Mouse (Mus musculus): ENCODE measurements around the gene Rpp14.

Gene Rpp14

GRCm38 (mm10) chr14:8056076-8056475, 24.1 kb upstream of the Rpp14 start:
- no peak for DNase-seq (ENCODE audit: low read depth in 1 of 2, low spot score in 2 of 2)

DNA sequence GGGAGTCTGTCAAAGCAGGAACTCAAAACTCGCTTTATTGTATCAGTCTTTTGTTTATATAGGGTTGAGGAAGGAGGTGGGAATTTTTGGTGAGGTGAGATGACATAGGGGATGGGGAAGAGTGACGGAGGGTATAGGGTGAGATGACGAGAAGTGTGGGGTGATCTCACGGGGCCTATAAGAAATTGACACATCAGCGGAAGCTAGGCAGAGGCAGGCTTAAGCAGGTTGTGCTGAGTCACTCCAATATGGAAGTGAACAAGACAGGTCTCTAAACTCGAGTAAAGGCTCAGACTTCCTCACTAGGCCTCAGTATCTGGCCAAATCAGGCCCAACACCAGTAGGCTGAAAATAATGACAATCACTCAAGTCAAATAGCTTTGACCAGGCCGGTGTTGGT, 20.2 kb upstream of the Rpp14 start:
- DNase-seq (ENCODE audit: low read depth in 1 of 2, low spot score in 2 of 2): no peak

DNA sequence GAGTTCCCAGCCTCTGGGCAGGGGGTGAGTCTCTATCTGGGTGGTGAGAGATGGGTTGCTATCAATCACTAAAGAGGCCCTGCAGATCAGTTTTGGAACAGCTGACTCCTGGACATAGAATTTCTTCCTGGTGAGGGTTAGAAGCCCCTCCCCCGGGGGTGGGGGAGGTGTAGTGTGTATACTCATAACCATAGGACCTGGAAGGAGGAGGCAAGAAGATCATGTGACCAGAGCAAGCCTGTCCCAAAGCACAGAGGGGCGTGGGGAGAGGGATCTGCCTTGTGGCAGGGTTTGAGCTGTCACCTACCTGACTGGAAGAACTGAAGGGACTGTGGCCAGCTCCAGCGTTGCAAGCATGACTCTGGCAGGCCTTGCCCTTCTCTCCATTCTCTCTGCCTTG, 18.1 kb upstream of the Rpp14 start:
- no peak for DNase-seq (ENCODE audit: low read depth in 1 of 2, low spot score in 2 of 2)

GRCm38 (mm10) chr14:8062537-8063301, 17.4 kb upstream of the Rpp14 start:
- no peak for DNase-seq (ENCODE audit: low read depth in 1 of 2, low spot score in 2 of 2)

DNA sequence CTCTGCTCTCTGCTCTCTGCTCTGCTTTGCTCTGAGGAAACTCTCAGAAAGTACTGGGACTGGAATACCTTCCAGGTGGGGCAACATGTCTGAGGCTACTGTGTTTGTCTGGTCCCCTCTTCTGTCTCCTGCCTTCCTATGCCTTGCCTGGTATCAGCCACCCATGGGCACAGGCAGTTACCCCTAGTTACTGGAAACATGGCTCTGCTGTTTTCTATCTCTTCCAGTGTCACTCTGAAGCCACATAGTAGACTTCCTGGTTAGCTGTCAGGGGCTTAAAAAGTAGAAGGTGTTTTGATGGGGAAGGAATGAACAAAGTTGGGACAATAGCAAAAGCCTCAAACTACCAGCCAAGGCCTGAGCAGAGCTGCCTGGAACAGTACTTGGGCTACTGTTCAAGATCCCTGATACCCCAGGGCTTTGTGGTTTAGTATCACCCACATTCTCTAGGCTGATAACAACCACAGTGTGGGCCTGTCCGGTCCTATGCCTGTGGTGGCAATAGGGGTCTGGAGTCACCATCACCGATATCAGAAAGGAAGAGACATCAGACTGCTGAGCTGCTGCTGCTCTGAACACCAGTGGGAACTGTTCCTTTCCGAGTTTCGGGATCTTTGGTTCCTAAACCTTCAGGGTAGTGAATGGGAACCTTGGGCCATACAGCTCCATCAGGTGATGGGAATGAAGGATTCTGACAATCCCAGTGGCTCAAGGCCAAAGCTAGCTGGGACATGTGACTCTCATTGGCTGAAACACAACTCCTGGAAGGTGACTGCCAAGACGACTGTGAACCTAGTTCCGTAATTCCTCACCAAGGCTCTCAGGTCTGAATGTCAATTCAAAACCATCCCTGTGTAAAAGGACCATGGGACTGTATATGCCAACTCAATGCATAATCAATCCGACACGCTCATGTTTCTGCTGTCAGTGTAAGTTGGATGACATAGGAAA, 16.1 kb upstream of the Rpp14 start:
- DNase-seq (ENCODE audit: low read depth in 1 of 2, low spot score in 2 of 2): no peak

DNA sequence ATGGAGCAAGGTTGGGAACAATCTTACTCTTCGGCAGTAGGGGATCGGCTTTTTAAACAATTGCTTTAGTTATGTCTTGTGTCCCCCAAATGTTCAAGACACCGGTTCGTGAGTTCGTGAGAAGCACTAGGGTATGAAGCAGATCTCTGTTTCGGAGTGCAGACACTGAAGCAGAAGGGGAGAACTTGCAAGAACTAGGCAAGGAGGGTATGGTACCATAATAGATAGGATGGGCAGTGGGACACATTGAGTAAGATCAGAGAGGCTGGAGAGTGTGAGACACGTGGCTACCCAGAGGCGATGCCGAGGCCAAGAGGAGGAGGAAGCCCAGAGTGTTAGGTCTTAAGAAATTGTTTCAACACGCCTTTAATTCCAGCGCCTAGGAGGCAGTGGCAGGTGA, 551 bp downstream of the Rpp14 start:
- DNase-seq (ENCODE audit: low read depth in 1 of 2, low spot score in 2 of 2): peak in 1 of 2 experiments; percentile 34

DNA sequence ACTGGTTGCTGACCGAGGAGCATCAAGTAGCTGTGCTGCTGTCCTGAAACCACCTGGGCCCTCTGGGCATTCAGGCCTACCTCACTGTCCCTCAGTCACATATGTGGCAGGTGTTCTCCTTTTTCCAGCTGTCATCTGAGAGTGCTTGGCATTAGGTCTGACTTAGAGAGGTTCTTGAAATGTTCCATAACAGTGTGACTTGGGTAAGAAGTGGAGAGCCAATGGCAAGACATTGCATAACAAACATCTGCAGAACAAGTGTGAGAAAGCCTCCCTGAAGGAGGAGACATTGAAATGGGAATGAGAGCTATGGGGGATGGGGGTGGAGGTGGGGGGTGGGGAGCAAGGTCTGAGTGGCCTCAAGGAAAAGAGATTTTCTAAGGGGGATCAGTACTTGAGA, 2.8 kb downstream of the Rpp14 start:
- DNase-seq (ENCODE audit: low read depth in 1 of 2, low spot score in 2 of 2): no peak

GRCm38 (mm10) chr14:8089016-8089415, 8.8 kb downstream of the Rpp14 start:
- DNase-seq (ENCODE audit: low read depth in 1 of 2, low spot score in 2 of 2): no peak

DNA sequence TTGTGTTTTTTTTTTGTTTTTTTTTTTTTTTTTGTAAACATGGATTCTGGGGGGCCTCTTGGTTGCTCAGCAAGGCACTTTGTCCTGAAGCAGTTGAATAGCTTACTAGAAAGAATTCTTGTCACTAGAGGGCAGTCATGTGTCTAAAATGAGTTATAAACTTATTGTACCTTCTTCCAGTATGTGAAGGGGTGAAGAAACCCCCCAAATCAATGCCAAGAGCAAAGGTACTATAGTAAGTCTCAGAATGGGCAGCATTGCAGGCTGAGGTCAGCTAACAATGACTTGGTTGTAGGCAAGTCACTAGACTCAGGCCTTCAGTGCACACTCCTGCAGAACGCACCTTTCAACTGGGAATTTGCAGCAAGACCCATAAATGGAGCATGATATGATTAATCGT, 12.4 kb downstream of the Rpp14 start:
- no peak for DNase-seq (ENCODE audit: low read depth in 1 of 2, low spot score in 2 of 2)

DNA sequence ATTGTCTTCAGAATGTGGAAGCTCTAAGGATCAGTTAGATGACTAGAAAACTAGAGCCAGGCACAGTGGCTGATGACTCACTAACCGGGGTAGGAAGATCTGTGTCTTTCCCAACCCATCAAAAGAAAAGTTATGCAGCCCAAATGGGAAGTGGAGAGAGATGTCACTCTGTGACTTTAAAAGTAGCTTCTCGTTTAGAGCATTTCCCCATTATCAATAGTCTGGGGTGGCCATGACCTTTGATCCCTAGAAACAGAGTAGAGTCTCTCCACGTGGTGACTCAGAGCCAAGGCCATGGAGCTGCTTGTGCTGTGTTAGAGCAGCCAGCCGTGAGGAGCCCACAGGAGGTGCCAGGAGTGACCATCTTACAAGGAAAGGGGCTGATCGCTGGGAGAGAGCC, 13.3 kb downstream of the Rpp14 start:
- peak in 1 of 2 experiments; percentile 13 for DNase-seq (ENCODE audit: low read depth in 1 of 2, low spot score in 2 of 2)

- DNase-seq (ENCODE audit: low read depth in 1 of 2, low spot score in 2 of 2): no peak
Observed at GRCm38 (mm10) chr14:8094931-8095561, 14.9 kb downstream of the Rpp14 start.

- DNase-seq (ENCODE audit: low read depth in 1 of 2, low spot score in 2 of 2): no peak
Observed at GRCm38 (mm10) chr14:8095562-8095950, 15.4 kb downstream of the Rpp14 start.

- DNase-seq (ENCODE audit: low read depth in 1 of 2, low spot score in 2 of 2): peak; percentile 70 to 75
Observed at GRCm38 (mm10) chr14:8097978-8098686, 18.0 kb downstream of the Rpp14 start, which contains the start of gene Pxk. Gene Pxk, plus strand, starts transcription at chr14:8098211.

GRCm38 (mm10) chr14:8098687-8098995, 18.5 kb downstream of the Rpp14 start:
- DNase-seq (ENCODE audit: low read depth in 1 of 2, low spot score in 2 of 2): no peak

- DNase-seq (ENCODE audit: low read depth in 1 of 2, low spot score in 2 of 2): peak; percentile 41 to 45
Observed at GRCm38 (mm10) chr14:8099561-8100021, 19.4 kb downstream of the Rpp14 start.

DNA sequence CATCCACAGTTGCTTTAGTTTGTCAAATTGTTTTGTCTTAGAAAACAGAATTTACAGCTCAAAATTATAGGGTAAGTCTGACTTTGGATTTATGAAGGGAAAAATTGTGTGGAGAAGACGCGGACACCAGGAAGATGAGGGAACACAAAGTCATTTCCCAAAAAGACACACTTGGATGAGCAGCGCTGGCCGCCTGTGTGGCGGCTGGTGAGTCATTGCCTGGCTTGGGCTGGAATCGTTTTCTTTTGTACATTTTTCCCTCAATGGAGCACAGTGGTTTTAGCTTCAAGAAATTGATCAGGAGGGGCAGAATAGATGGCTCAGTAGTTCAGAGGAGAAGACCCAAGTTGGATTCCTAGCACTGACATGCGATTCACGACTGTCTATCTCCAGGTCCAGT, 21.7 kb downstream of the Rpp14 start:
- no peak for DNase-seq (ENCODE audit: low read depth in 1 of 2, low spot score in 2 of 2)

GRCm38 (mm10) chr14:8102676-8103075, 22.5 kb downstream of the Rpp14 start:
- no peak for DNase-seq (ENCODE audit: low read depth in 1 of 2, low spot score in 2 of 2)

GRCm38 (mm10) chr14:8108047-8108446, 27.9 kb downstream of the Rpp14 start:
- no peak for DNase-seq (ENCODE audit: low read depth in 1 of 2, low spot score in 2 of 2)

DNA sequence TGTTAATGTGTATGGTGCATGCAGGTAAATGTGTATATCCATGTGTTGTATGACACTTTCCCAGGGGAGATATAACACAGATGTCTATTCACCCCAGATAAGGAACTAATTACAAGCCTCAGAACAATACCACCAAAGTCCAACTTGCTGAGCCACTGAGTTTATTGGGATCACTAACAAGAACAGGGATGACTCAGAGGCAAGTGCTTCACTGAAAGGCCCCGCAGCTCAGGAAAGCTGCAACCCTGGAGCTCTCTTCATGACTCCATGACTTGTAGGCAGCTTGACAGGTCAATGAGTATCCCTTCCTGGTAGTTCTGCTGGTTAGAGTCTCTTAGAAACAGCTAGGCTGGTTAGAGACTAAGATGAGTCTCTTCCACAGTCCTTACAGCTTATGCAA, 28.8 kb downstream of the Rpp14 start:
- DNase-seq (ENCODE audit: low read depth in 1 of 2, low spot score in 2 of 2): no peak

DNA sequence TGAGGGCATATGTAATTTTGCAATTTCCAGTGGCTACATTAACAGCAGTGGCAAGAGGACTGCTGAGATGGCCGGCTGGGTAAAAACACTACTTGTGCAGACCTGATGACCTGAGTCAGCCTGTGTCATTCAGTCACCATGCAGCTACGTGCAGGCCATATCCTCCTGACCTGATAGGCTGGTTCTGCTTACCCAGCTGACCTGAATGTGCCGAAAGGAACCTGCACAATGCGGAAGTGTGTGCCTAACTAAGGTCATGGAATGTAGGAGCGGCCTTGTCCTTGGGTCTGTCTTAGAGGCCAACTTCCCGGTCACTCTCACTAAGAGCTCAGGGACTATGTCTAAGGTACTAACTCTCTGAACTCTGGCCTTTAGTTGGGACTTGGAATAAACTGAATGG, 31.4 kb downstream of the Rpp14 start:
- no peak for DNase-seq (ENCODE audit: low read depth in 1 of 2, low spot score in 2 of 2)

DNA sequence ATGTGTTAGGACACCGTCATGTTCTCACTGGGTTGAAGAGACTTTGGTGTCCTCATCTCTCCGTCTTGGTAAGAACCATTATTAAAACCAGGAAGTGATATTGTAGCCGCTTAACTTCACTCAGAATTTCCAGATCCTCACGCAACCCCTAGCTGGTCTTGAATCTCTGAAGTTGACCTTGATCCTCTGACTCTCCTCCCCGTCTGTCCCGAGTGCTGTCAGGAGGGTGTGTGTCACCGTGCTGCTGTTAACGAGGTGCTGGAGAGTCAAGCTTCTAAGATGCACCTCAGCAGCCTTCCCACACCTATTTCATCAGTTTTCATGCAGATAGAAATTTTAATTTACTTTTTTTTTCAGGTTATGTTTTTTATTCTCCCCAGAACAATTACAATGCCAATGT, 31.9 kb downstream of the Rpp14 start:
- DNase-seq (ENCODE audit: low read depth in 1 of 2, low spot score in 2 of 2): no peak

Data from monocyte, adult 2 months (primary cell).